Mouse (Mus musculus): ENCODE measurements around the gene Cfap299.
"Not testable (repeated sequence)": the region's sequence is repeated elsewhere in the genome, so short reads cannot be mapped to it uniquely, and the experiment has no call there.

Cfap299 gene

DNA sequence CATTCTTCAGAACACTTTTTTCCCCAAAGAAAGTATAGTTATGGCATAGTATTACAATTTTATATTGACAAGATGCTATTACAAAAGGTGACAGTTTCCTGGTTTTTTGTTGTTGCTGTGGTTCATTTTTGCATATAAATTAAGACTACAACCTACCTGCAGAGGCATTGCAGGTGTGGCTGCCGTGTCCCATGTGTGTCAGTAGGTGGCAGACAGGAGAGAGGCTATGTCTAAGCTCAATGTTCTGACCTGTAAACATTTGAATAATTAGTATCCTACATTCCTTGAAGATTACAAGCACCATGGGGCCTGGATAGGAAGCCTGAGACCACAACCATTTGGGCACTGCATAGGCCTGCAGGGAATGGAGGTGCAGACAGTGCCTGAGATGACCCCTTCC, 212.2 kb downstream of the Cfap299 start:
- DNase-seq: no peak

DNA sequence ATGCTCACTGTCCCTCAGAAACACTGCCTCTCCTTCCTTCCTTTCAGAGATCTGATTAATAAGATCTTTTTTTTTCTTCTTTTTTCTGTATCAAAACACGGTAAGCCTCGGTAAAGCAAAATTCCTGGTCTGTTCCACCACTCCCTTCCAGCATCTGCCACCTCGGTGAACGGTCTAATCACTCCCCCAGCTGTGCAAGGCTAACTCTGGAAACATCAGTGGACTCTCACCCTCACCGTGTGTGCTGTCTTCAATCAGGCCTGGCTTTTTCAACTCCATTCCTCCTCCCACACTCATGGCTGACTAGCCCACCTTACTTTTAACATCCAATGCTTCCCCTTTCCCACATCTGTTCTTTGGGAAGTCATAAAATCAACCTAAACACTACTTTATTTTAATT, 221.2 kb downstream of the Cfap299 start:
- DNase-seq: no peak

DNA sequence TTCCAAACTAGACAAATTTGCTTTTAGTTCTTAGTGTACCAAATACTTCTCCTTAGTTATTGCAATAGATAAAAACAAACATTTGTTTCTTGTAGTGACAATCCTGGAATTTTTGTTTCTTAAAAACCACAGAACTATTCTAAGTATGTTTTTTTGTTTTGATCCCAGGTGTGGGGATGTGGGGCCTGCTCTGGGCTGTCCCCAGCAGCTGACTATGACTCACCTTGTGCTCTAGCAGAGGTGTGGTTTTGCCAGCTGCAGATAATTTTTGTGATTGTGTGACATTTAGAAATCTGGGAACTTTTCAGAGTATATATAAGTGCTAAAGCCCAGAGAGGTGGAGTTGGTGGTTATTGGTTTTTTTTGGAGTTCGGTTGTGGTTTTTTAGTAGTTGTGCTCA, 221.8 kb downstream of the Cfap299 start:
- no peak for DNase-seq

DNA sequence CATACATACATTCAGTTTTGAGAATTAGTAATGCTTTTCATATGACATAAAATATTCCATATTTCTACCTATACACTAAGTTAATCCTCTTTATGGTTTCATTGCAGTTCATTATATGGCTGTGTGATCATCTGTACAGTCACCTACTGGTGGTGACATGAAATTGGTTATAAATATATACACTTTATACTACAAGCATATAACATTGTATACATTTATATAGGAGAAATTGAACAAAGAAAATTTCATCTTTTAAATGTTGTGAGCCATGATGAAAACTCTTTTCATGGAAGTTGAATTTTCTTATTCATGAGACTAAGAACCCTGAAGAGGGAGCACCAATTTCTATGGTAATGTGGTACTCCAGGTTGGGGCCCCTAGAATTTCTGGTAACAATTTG, 223.3 kb downstream of the Cfap299 start, which contains the start of gene Gm11111:
Gene Gm11111 (plus strand): TSS at position 301 of the 400 bp plus-strand sequence.
- no peak for DNase-seq

DNA sequence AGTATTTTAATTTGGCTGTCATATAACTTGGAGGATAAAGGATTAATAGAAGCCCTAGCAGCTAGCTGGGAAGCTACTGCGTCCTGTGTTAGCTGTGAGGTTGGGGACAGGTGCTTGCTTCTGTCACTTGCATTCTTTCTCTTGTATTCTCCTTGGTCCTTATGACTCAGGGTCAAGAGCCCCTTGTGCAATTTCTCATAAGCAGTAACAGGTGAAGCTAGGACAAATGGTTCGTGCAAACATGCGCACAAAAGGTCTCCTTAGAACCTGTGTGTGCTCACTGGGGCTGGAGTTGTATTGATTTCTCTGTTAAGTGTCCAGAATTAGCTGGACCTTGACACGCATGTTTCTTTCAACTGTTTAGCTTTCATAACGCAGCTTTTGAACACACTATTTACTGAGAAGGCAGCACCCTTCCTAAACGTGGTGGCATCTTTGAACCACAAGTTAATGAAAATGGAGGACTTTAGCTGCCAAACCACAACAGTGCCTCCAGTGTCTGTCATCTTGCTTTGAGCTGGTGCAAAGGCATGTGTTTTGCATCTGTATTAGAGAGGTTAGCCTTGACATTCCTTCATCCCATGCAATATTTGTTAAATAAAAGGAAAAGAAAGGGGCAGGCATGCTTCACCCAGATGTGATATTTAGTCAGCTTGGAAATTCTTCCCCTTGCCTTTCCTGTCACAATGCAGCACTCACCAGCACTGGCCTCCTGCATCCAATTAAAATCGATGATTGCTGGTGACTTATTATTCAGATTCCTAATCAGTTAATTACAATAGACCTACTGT, 223.9 kb downstream of the Cfap299 start:
- DNase-seq: no peak

DNA sequence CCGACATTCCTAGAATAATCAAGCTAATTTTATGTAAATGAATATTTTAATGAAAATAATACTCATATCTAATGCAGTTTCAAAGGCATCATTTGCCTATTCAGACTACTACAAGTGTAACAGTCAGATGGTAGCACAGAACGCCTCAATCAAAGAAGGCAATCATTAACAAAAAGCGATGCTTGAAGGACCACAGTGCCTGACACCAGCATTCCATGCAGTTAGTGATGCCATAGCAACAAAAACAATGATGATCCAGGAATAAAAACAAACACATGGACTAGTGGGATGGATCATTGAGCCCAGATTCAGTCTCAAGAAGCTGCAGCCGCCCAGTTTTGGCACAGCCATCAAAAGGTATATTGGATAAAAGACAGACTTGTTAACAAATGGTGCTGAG, 232.2 kb downstream of the Cfap299 start:
- DNase-seq: no peak

DNA sequence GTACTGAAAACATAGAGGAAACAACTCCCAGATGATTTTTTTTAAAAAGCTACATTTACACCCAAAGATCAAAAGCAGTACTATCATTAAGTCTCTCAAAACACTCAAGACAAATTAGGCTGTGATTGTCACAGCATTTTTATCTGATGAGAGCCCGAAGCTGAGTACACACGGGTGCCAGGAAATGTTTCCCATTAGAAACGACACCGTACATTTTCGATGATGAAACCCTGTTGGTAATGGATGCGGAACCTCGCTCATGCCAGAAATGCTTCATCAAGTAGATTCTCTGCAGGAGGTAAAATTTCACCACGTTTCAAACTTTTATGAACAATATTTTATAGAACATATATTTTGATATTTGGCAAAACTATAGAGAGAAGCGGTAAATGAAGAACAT, 233.7 kb downstream of the Cfap299 start:
- DNase-seq: no peak

DNA sequence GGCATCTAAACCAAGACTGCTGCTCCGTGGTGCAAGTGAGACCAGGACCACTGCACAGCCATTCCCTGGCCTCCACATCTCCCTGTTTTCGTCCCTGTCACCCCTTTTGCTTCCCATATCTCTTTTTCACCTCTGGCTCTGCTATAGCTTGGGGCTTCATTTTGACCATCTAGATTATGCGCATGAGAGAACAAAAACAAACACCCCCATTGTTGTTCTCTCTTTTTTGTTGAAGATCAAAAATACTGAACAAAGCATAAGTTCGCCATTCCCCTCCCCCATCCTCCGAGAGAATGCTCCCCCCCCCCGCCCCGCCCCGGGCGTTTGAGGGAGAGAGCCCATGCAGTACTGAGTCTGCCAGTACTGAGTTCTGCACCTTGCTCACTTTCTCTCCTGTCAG, 234.7 kb downstream of the Cfap299 start:
- no peak for DNase-seq

DNA sequence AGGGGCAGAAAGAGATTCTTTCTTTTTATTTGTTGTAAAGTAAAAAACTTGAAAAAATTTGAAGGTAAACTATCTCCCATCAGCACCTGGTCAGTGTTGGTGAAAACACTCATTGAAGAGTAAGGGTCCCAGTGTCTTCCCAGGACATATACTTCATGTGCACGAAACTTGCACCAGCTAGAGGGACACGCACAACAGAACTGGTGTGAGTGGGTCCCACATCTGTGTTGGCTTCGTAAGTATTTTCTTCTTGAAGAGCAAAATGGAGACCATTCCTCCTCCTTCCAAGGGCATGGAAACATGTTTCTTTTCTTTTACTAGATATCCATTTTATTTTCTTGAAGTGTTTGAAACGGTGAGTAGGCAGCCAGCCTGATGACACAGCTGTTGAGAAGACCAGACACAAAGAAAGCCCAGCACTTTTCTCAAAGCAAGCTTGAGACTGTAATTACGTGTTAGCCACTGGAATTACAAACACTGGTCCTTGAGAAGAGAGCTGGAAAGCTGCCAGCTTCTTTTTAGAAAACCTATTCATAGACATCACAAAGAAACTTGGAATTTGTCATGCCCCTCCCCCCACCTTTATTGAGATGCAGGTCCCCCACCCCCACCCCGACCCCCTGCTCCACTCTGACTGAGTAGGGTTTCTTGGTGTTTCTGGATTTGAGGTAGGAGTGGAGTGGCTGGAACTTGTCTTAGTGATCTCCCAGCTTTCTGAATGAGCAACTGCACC, 237.5 kb downstream of the Cfap299 start:
- no peak for DNase-seq

DNA sequence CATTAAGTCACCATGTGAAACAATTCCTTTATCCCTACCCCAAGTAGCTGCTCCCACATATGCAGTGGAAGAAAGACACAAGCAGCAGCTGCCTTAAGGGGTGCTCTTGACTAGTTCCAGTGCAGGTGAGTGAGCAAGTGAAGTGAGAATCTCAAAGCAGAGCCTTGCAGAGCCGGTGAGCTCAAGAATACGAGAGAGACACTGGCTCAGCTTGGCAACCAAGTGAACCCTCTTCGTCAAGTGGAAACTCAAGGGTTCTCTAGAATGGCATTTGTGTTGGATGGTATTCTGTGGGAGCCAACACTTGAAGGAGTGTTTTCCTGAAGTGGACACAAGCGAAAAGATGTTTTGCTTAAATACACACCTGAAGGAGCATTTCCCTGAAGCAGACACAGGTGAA, 239.4 kb downstream of the Cfap299 start:
- DNase-seq: no peak

DNA sequence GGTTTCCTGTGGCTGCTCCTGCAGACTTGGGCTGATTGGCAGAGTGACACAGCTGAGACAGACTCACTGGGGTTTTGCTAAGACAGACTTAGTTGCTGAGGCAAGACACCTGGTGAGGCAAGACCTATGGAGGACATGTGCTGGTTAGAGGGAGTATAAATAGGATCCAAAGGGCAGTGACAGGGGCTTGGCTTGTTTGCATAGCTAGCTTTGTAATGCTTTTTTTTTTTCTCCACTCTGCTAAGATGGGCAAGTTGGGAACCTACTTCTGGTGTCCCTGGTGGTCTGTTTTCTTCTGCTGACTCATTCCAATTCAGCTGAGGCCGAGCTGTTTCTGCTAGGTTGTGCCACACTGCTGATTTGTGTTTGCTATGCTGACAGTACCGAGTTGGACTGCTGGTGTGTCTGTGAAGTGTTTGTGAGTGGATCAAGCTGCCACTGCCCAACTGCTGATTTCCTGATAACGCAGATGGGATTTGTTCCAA, 240.0 kb downstream of the Cfap299 start:
- DNase-seq: no peak

DNA sequence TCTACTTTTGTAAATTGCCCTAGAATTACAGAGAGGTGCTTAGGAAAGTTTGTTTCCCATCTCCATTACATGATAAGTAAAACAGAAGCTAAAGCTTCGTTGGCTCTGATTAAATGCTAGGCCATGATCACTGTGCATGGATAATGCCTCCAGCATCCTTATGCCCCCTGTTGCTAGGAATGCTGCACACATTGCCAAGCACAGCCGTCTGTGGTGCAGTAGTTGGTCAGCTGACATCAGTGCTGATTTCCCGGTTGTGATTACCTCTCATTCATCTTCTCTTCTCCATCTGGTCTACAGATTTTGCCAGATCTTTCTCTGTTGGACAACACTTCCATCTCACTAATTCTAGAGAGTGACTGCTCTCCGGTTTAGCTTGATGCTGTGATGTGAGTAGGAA, 243.3 kb downstream of the Cfap299 start:
- DNase-seq: no peak

DNA sequence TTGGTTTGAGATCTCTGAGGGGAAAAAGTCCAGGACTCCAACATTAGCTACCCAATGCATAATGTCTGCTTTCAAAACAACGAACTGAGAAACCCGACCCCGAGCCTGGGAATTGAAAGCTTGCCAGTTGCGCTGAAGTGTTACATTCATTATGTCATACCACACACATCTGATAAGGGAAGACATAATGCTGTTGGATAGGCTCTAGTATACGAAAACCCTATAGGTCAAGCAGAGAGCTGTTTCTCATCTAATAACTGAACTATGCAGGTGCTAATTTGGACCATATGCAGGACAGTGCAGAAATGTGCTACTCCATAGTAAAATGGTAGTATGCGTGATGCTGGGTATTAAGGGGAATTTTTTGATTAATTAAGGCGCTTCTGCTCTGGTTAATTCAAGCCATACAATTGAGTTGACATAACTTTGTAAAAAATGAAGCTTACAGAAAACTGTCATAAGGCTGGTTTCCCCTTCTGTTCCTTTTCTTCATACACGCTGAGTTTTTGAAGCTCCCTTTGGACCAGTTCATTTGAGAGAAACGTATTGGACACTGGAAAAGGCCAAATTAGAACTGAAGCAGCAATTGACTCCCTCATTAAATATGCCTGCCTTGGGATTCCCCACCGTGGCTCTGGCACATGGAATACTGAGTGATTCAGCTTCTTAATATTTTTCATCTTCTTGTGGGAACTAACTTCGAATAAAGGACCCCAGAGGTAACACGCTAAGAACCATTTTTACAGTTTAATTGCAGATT, 245.8 kb downstream of the Cfap299 start:
- DNase-seq: no peak

DNA sequence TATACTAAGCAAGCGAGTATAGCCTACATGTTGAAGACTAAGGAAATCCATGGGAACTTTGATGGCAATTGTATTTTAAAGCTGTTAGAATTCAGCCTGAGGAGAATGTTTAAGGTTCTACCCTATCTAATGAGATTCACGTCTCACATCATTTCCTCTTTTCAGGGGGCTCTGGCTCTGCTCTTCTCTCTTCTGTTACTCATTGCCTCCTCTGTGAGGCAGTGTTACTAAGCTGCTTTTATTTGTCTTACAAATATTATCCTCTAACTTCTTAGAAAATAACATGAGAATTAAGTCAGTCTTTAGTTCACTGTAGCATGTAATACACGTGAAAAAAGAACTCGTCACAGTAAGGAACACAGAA, 246.3 kb downstream of the Cfap299 start:
- DNase-seq: no peak

DNA sequence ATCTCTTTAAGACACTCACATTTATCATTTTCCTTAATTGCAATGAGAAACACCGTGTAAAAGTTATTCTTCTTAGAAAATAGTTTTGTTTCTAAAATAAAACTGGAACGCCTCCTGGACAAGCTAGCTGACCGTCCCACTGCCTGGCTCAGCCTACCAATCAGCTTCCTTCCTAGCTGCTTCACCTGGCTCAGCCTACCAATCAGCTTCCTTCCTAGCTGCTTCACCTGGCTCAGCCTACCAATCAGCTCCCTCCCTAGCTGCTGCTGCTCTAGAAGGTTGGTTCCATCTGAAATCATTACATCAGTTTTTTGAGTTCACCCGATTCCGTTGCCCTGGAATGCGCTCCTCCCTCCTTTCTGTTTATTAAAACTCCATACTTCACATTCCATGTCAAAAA, 247.4 kb downstream of the Cfap299 start:
- DNase-seq: not testable (repeated sequence)

DNA sequence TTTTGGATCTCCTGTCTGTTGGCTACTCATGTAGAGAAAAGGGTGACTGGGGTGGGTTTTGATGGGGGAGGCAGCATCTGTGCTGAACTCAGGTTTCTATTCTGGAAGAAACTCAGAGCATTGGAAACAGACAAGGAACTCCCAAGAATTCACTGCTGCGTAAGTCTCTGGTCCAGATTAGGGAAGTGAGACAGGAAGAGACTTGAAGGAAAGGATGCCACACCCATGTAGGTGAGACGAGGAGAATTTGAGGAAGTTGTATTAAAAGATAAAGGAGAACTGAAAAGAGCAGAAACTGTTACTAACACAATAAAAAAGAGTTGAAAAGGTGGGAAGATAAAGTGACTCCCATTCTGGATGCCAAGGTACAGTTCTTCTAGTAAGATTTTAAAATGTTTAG, 249.3 kb downstream of the Cfap299 start:
- DNase-seq: no peak

DNA sequence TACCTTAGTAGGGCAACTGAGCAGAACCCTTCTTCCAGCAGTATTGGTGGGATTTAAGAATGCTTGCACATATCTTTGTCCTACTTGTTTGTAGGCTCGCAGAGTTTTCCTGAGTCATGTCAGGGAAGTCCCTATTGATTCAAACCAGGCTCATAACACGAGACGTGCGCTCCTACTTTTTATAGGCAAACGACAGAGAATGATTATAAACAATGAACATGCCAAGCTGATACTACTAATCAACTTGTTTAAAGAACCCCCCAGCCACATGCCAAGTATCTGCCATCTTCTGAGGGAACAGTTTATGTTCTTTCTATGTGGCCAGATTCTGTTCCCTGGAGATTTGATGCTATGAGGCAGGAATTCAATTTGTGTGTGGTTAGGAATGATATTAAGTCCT, 251.7 kb downstream of the Cfap299 start:
- no peak for DNase-seq

DNA sequence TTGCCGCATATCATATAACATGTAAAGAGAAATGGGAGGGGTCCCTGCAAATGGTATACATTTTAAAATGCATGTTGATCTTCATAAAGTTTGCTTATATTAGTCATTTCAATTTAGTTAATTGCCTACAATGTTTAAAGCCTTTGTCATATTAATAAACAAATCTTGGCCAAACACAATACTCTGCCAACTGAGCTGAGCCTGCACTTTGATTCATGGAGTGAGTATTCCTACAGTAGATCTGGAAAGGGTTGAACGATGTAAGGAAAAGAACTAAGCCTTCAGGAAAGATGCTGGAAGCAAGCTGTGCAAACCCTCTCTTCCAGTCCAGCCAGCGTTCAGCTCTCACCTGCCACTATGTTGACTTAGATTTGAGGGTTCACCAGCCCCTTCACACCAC, 252.9 kb downstream of the Cfap299 start:
- no peak for DNase-seq

DNA sequence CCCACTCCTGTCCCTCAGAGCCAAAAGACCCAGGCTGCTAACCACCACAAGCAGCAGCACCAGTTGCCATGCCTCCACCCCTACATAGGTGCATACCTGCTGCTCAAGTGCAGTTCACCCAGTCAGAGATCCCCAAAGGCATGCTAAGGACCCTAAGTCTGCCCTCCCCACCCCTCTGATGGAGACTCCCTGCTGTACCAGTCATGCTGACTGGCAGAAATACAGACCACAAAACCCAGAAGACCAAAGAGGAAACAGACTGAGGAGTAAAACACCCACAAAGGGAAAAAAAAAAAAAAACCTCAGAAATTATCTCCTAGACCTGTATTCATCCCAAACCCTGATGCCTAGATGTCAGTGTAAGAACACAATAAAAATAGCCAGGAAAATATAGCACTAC, 256.8 kb downstream of the Cfap299 start:
- DNase-seq: no peak

DNA sequence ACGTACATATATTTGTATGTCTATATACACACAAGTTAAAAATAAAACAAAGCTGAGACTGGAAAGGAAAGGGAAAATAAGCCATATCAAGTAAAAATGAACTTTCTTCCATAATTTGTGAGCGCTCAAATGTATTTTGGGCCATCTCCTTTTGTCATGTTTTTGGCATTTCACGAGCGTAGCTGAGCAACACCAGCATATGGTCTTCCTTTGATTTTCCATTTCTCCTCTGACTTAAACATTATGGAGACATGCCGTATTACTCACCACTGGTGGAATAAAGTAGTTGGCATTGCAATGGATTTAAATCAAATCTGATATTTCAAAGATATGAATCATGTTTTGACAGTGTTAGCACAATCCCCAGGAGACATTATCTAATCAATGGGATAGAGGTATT, 284.4 kb downstream of the Cfap299 start:
- no peak for DNase-seq

DNA sequence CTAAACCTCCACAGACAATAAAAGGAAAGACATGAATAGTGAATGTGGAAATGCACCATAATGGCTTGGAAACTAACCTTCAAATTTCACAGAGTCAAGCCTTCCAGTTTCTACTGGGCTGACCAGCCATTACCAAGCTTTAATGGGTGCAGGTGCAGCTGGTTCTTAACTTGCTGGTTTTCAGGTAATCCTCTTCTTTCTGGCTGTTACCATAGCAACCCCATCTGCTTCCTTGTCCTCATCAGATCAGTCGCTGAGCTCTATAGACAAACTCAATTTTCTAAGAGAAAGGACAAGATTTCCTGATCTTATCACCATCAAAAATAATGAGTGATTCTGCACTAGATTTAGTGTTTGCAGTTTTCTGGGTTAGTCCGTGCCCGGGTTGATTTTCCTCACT, 287.8 kb downstream of the Cfap299 start:
- DNase-seq: no peak

DNA sequence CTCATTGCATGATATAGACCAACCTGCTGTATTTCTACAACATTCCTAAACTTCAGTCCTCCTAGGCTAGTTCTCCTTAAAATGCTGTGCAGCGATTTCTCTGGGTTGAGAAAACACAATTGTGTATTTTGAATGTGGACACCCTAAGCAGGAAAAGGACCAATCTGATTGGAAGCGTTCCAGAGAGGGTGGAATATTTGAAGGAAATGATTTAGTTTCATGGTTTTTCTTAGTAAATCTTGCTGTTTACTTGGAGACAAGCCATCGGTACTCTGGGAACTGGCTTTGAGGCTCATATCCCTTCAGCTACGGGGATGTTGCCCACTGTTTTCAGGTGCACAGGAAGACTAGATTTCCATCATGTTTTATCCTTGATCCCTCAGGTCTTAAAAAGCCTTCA, 288.3 kb downstream of the Cfap299 start:
- DNase-seq: no peak

DNA sequence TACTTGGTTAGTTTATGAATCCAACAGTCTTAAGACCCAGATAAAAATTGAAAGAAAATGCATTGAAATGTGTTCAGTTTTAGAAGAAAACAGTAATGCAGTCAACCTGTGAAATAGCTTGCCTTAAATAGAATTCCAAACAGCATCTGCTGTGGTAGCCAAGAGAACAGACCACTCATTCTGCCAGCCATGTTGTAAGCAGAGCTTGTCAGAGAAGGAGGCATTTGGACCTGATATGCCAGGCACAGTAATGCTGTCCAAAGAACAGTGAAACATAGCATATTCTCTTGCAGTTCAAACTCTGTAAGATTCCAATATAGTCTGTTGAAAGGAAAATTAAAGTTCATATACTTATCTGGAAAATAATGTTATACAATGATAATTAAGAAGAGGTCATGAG, 321.2 kb downstream of the Cfap299 start:
- DNase-seq: no peak

DNA sequence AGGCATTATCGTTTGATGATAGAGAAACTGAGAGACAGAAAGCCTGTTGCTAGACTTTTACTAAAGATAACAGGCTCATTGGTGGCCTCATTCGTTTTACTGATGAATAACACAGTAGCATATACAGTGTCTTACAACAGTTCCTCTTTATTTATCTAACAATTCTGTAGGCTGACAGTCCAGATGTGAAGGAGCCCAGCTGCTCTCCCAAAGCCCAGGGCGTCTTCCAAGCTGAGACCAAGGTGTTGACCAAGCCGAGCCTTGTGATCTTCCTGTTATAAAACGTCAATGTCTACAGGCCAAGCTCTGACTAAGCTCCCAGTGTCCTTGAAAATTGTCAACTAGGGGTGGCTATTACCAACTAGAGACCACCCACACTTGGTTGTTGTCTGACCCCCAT, 321.9 kb downstream of the Cfap299 start:
- DNase-seq: no peak

Measured in thymus, postnatal 14 days (tissue).